Mouse (Mus musculus) brain, embryonic 14.5 days (tissue): Measurements from ENCODE around the gene Myo10.

Source experiments
- CTCF ChIP-seq: fragments of 200-500 bp; IDR thresholded peaks from 2 replicates; pipeline ENCODE4 v1.5.1; 2012; ENCODE audit warnings: inconsistent platforms, mild to moderate bottlenecking, moderate library complexity, borderline replicate concordance; ENCODE audit not compliant: insufficient read depth, insufficient read length; ENCODE audit errors: extremely low read depth
- POLR2A ChIP-seq: fragments of 200-500 bp; IDR thresholded peaks from 2 replicates; pipeline ENCODE4 v1.6.1; 2012; ENCODE audit warnings: mild to moderate bottlenecking, inconsistent platforms, borderline replicate concordance; ENCODE audit not compliant: poor library complexity, insufficient read depth, insufficient read length, severe bottlenecking; ENCODE audit errors: extremely low read depth

- no peak for TF ChIP-seq CTCF
- TF ChIP-seq POLR2A = no peak
Observed at GRCm38 (mm10) chr15:25726814-25727213, 104.5 kb downstream of the Myo10 start.
